Mouse (Mus musculus): Measurements from ENCODE around the gene Cars.

Cars gene

GRCm38 (mm10) chr7:143513763-143514415 is 86.0 kb downstream of the Cars start:
- CTCF ChIA-PET = interaction anchor here (0.7 kb wide), 1 partner anchor 190 kb away, joined by 3 read pairs; no protein-coding TSS in a partner anchor

GRCm38 (mm10) chr7:143511335-143511712 is 88.6 kb downstream of the Cars start:
- CTCF ChIA-PET = no interaction called here

DNA sequence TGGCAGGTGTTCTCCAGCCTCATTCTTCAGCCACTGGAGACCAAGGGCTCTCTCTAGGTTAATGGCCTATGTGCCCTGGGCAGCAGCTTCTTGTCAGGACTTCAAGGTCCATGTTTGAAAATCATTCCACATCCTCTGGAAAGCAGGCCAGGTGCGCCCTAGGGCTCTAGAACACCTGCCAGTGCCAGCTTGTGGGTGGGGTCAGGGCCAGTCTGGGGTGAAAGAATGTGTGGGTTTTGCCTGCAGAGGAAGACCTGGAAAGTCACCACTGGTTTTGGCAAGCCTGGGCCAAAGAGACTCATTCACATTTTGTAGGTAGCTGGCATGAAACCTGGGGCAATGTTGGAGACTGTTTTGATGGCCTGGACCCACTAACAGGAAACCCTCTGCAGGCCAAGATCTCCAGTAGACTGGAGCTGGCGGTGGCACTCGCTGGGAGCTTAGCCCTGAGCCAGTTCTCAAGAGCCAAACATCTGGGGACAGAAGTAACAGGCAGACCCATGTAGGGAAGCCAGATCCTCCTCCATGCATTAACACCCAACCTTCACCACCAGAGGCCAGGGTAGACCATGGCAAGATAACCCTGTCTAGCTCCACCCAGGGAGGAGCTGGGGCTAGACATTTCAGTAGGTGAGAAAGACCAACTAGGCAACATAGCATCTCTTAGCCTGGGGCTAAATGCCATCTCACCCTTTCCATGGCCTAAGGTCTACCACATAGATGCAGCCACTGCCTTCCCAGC is 89.1 kb downstream of the Cars start:
- CTCF ChIA-PET = no interaction called here

DNA sequence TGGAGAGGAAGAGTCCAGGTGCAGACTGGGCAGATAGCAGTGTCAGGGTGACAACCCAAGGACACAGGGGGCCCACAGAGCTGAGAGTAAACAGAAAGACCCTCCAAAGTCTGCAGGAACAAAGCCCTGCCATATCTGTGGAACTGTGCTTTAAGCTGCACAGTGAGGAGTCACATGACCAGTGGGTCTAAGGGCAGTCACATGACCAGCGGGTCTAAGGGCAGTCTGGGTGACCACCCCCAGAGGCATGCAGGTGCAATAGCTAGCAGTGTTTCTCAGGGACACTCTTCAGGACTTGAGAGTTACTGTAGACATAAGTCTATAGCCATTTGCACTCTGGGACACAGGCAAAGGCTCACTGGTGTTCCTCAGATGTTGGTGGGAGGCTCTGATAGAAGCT is 90.3 kb downstream of the Cars start:
- CTCF ChIA-PET = no interaction called here
